Mouse (Mus musculus) bone marrow, adult 2 months (tissue): ENCODE measurements around the gene Hoxa5. TPM values are rescaled to one million over a fixed set of nuclear protein-coding genes. Genes with fewer than 3 reads are reported as not detected.

Experiments
- H3K27ac ChIP-seq: fragments of 200-500 bp; 2 replicates; pipeline ENCODE4 v1.5.1; 2012; ENCODE audit warnings: low read depth, mild to moderate bottlenecking, control low read depth, inconsistent platforms, low read length; ENCODE audit not compliant: control insufficient read depth, poor library complexity, insufficient read depth
- H3K4me1 ChIP-seq: fragments of 200-500 bp; 2 replicates; pipeline ENCODE4 v1.6.1; 2011; ENCODE audit warnings: low read length; ENCODE audit not compliant: control insufficient read depth, insufficient read depth
- H3K4me3 ChIP-seq: fragments of 200-500 bp; replicated peaks from 2 replicates; pipeline ENCODE3; 2011; ENCODE audit warnings: mild to moderate bottlenecking, low read depth, low read length, control low read depth; ENCODE audit not compliant: control insufficient read depth
- CTCF ChIP-seq: fragments of 200-500 bp; IDR thresholded peaks from 2 replicates; pipeline ENCODE4 v1.5.1; 2011; ENCODE audit warnings: low read length, control low read depth; ENCODE audit not compliant: control insufficient read depth, insufficient read depth
- POLR2A ChIP-seq: fragments of 200-500 bp; IDR thresholded peaks from 2 replicates; pipeline ENCODE4 v1.6.1; 2011; ENCODE audit warnings: low read depth, mild to moderate bottlenecking, control low read depth, low read length, borderline replicate concordance; ENCODE audit not compliant: control insufficient read depth
- WGBS: fragments of 180-500 bp; shearing (Covaris S2); methylation state at CpG from one replicate; pipeline ENCODE4 v1.1.7; 2018; 5-methylcytosine and 5-hydroxymethylcytosine counted together
- polyA plus RNA-seq: library from polyadenylated mRNA; stranded (reverse); fragments of >200 nt; gene quantifications from 2 replicates; pipeline ENCODE4 v1.2.4, GENCODE M21; 2011; ENCODE audit warnings: low replicate concordance; ENCODE audit not compliant: missing spikeins, insufficient read depth, insufficient read length

Gene Hoxa5
- polyA plus RNA-seq, 1 experiment: 2.4 TPM

DNA sequence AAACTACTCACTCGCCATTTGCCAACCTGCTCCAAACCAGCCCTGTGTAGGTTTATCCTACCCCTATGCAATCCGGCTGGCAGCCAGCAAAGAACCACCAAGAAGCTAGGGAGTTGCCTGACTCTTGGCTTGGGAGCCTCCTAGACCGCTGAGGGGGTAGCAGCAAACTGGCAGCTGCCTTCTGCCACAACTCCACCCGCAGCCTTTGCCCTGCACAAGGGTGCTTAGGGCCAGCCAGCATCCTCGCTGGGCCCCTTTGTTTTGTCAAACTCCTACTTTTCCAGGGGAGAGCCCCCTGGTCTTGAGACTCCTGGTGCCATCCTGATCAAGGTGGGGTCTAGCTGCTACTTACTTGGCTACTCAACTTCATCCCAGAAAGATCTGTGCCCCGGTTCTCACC is 19.7 kb downstream of the Hoxa5 start:
- TF ChIP-seq POLR2A (no peak), CTCF (no peak)
- WGBS: 72% methylated on average over 6 of the region's 6 CpGs
- H3K4me3 ChIP-seq: no peak overlapping the region
- H3K4me1 ChIP-seq: no peaks in the 10 kb centered on the region
- H3K27ac ChIP-seq: no peak overlapping the region

GRCm38 (mm10) chr6:52183311-52184080 is 20.9 kb downstream of the Hoxa5 start:
- 77% methylated on average over 10 of the region's 10 CpGs for WGBS
- TF ChIP-seq POLR2A (no peak), CTCF (no peak)
- H3K4me1 ChIP-seq: no peaks in the 10 kb centered on the region
- no peak overlapping the region for H3K27ac ChIP-seq
- no peak overlapping the region for H3K4me3 ChIP-seq

DNA sequence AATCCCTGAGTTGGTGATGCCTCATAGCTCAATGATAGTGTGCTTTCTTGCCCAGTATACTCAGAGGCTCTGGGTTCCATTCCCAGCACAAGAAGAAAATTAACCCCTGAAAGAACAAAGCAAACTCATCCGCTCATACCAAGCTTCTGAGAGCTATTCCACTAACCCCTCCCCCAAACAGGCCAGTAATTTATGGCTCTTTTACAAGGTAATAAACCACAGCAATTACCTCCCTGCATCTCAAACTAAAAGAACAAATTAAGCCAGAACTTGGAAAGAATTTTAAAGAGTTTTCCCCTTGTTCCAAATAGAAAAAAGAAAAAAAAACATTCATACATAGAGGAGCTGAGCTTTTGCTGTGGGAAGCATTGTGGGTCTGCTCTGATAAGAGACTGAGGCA is 21.6 kb downstream of the Hoxa5 start:
- Histone ChIP-seq H3K27ac (no peak overlapping the region), H3K4me1 (no peaks in the 10 kb centered on the region), H3K4me3 (no peak overlapping the region)
- TF ChIP-seq CTCF: no peak
- no peak for TF ChIP-seq POLR2A
- WGBS: 91% methylated on average over 1 of the region's 1 CpGs

- no peak overlapping the region for H3K27ac ChIP-seq
- no peak overlapping the region for H3K4me3 ChIP-seq
- 79% methylated on average over 2 of the region's 2 CpGs for WGBS
- TF ChIP-seq POLR2A (no peak), CTCF (no peak)
- no peaks in the 10 kb centered on the region for H3K4me1 ChIP-seq
Observed at GRCm38 (mm10) chr6:52182030-52182429, 22.4 kb downstream of the Hoxa5 start.

GRCm38 (mm10) chr6:52180726-52181125 is 23.7 kb downstream of the Hoxa5 start:
- Histone ChIP-seq H3K4me1 (no peaks in the 10 kb centered on the region), H3K27ac (no peak overlapping the region), H3K4me3 (no peak overlapping the region)
- WGBS: 79% methylated on average over 3 of the region's 3 CpGs
- TF ChIP-seq POLR2A (no peak), CTCF (no peak)

DNA sequence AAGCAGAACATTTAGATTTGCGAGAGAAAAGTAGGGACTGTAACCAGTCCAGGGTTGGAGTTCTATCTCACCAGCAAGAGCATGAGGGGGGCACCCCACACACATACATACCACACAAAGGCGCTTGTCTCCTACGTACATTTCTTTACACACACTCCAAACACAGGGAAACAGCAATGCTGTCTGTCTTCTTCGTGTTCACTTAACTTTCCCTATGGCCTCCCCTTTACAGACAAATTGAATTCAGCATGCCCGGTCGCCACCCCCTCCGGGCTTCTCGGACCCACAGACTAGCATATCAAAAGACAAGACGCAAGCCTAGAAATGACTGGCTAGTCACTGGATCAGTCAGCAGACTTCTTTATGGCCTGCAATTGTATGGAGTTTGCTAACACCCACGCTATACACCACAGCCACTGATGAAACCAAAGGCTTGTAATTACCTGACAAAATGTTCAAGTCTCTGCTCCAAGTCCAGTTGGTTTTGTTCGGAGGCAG is 24.1 kb downstream of the Hoxa5 start:
- Histone ChIP-seq H3K4me1 (no peaks in the 10 kb centered on the region), H3K4me3 (no peak overlapping the region), H3K27ac (no peak overlapping the region)
- 86% methylated on average over 11 of the region's 11 CpGs for WGBS
- no peak for TF ChIP-seq CTCF
- TF ChIP-seq POLR2A: no peak

DNA sequence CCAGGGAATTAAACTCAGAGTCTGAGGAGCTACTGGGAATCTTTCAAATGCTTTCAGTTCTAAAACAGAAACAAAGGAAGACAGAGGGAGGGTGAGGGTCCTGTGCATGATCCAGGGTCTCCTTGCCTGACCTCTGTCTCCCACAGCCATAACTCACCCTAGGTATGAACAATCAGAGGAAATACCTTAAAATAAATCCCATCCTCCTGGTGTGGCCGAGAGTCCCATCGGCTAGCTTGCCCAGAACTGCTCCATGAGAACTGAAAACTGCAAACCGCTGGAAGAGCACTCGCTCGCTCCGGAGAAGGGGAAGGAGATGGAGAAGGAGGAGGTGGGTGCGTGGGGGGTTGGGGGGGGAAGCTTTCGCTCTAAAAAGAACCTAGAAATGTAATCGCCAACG is 24.7 kb downstream of the Hoxa5 start:
- no peaks in the 10 kb centered on the region for H3K4me1 ChIP-seq
- no peak for TF ChIP-seq CTCF
- TF ChIP-seq POLR2A: no peak
- no peak overlapping the region for H3K27ac ChIP-seq
- no peak overlapping the region for H3K4me3 ChIP-seq
- 85% methylated on average over 10 of the region's 10 CpGs for WGBS

GRCm38 (mm10) chr6:52178918-52179665 is 25.3 kb downstream of the Hoxa5 start:
- TF ChIP-seq CTCF (no peak), POLR2A (no peak)
- no peak overlapping the region for H3K27ac ChIP-seq
- no peak overlapping the region for H3K4me3 ChIP-seq
- 77% methylated on average over 4 of the region's 4 CpGs for WGBS
- no peaks in the 10 kb centered on the region for H3K4me1 ChIP-seq

GRCm38 (mm10) chr6:52177806-52178205 is 26.6 kb downstream of the Hoxa5 start:
- 82% methylated on average over 9 of the region's 9 CpGs for WGBS
- Histone ChIP-seq H3K4me1 (no peaks in the 10 kb centered on the region), H3K4me3 (no peak overlapping the region), H3K27ac (no peak overlapping the region)
- TF ChIP-seq CTCF (no peak), POLR2A (no peak)
